Mouse (Mus musculus) embryonic facial prominence, embryonic 11.5 days (tissue): ENCODE results near the gene Il18r1. TPM values are rescaled to one million over a fixed set of nuclear protein-coding genes. Genes with fewer than 3 reads are reported as not detected.

Experiments
- ATAC-seq: fragments of 200-750 bp; cut with Nextera tagmentation; replicated peaks from 2 replicates; pipeline ENCODE4 v1.8.0; 2017; ENCODE audit warnings: low read depth; ENCODE audit not compliant: insufficient number of reproducible peaks, low FRiP score, low TSS enrichment
- DNase-seq: peaks from one replicate; pipeline ENCODE4 v3.0.0-alpha.2; 2015; ENCODE audit warnings: low spot score
- H3K27ac ChIP-seq: fragments of 300-500 bp; sonication (generic); replicated peaks from 2 replicates; pipeline ENCODE4 v1.5.1; 2014; ENCODE audit warnings: mild to moderate bottlenecking, low read depth, low read length, control low read depth
- H3K27me3 ChIP-seq: fragments of 300-500 bp; sonication (generic); 2 replicates; pipeline ENCODE4 v1.6.1; 2014; ENCODE audit warnings: mild to moderate bottlenecking, low read length, moderate library complexity, mixed read lengths; ENCODE audit not compliant: control insufficient read depth, insufficient read depth
- H3K36me3 ChIP-seq: fragments of 300-500 bp; sonication (generic); replicated peaks from 2 replicates; pipeline ENCODE4 v1.6.1; 2014; ENCODE audit warnings: low read depth, mild to moderate bottlenecking, low read length, moderate library complexity, mixed read lengths; ENCODE audit not compliant: control insufficient read depth, insufficient read depth
- H3K4me1 ChIP-seq: fragments of 300-500 bp; sonication (generic); 2 replicates; pipeline ENCODE4 v1.6.1; 2014; ENCODE audit warnings: low read length, mixed read lengths; ENCODE audit not compliant: control insufficient read depth, insufficient read depth
- H3K4me2 ChIP-seq: fragments of 300-500 bp; sonication (generic); 2 replicates; pipeline ENCODE4 v1.6.1; 2014; ENCODE audit warnings: low read depth, mild to moderate bottlenecking, control low read depth, low read length, moderate library complexity
- H3K4me3 ChIP-seq: fragments of 300-500 bp; sonication (generic); 2 replicates; pipeline ENCODE4 v1.5.1; 2014; ENCODE audit warnings: low read depth, low read length, control low read depth
- H3K9ac ChIP-seq: fragments of 300-500 bp; sonication (generic); replicated peaks from 2 replicates; pipeline ENCODE4 v1.6.1; 2014; ENCODE audit warnings: mild to moderate bottlenecking, control low read depth, low read length
- H3K9me3 ChIP-seq: fragments of 300-500 bp; sonication (generic); replicated peaks from 2 replicates; pipeline ENCODE4 v1.6.1; 2016; ENCODE audit warnings: mild to moderate bottlenecking, low read length, inconsistent platforms, mixed read lengths; ENCODE audit not compliant: control insufficient read depth
- WGBS: fragments of 180-500 bp; shearing (Covaris S2); extraction: QIAGEN DNeasy Blood & Tissue Kit; methylation state at CpG from one replicate; pipeline ENCODE4 v1.1.7; 2014; 5-methylcytosine and 5-hydroxymethylcytosine counted together
- polyA plus RNA-seq: library from polyadenylated mRNA; unstranded; fragments of >200 nt; fragmentation: Nextera tagmentation; extraction: Ambion mirVana; gene quantifications from 2 replicates; pipeline ENCODE4 v1.2.1, GENCODE M21; 2014

Gene Il18r1
- polyA plus RNA-seq, 1 experiment from 2014 or later, result not detected

- Histone ChIP-seq H3K27ac (no peak overlapping the region), H3K27me3 (no peaks in the 10 kb centered on the region), H3K9ac (no peak overlapping the region), H3K4me3 (no peak overlapping the region), H3K9me3 (no peaks in the 10 kb centered on the region), H3K4me1 (no peaks in the 10 kb centered on the region), H3K36me3 (no peaks in the 10 kb centered on the region), H3K4me2 (no peak overlapping the region)
- WGBS, result 86% methylated on average over 12 of the region's 12 CpGs
- DNase-seq, result no peak
- ATAC-seq, result no peak
Measured at GRCm38 (mm10) chr1:40469900-40470299, 4.5 kb downstream of the Il18r1 start.

DNA sequence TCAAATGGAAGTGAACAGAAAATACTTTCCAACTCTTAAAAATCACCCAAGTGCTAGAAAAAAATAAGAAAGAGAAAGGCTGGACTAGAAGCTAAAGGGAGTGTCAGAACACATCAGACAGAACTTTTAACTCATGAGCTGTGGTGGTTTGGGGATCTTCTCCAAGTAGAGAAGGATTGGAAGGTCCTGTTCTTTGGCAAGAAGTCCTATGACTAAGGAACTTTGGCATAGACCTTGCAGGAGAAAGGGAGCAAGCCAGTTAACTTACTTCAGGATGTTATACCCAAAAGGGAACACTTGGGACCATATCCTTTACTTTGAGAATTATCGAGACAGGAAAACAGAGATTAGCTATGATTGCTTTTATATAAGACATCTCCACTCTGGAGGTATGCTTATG is 7.0 kb downstream of the Il18r1 start:
- no peak overlapping the region for H3K4me2 ChIP-seq
- no peak overlapping the region for H3K27ac ChIP-seq
- ATAC-seq (no peak), DNase-seq (no peak)
- H3K36me3 ChIP-seq, result no peaks in the 10 kb centered on the region
- no peaks in the 10 kb centered on the region for H3K27me3 ChIP-seq
- no peaks in the 10 kb centered on the region for H3K4me1 ChIP-seq
- no peak overlapping the region for H3K4me3 ChIP-seq
- 87% methylated on average over 1 of the region's 1 CpGs for WGBS
- no peak overlapping the region for H3K9ac ChIP-seq
- H3K9me3 ChIP-seq, result no peaks in the 10 kb centered on the region

GRCm38 (mm10) chr1:40473640-40474039 is 8.3 kb downstream of the Il18r1 start:
- 82% methylated on average over 4 of the region's 4 CpGs for WGBS
- no peaks in the 10 kb centered on the region for H3K4me1 ChIP-seq
- H3K27me3 ChIP-seq, result no peaks in the 10 kb centered on the region
- H3K9ac ChIP-seq, result no peak overlapping the region
- ATAC-seq (no peak), DNase-seq (no peak)
- no peaks in the 10 kb centered on the region for H3K9me3 ChIP-seq
- H3K4me2 ChIP-seq, result no peak overlapping the region
- no peak overlapping the region for H3K4me3 ChIP-seq
- no peaks in the 10 kb centered on the region for H3K36me3 ChIP-seq
- H3K27ac ChIP-seq, result no peak overlapping the region

- H3K4me3 ChIP-seq, result no peak overlapping the region
- 91% methylated on average over 5 of the region's 5 CpGs for WGBS
- no peaks in the 10 kb centered on the region for H3K36me3 ChIP-seq
- H3K4me1 ChIP-seq, result no peaks in the 10 kb centered on the region
- H3K27me3 ChIP-seq, result no peaks in the 10 kb centered on the region
- H3K27ac ChIP-seq, result no peak overlapping the region
- no peak overlapping the region for H3K4me2 ChIP-seq
- no peaks in the 10 kb centered on the region for H3K9me3 ChIP-seq
- ATAC-seq, result no peak
- H3K9ac ChIP-seq, result no peak overlapping the region
- no peak for DNase-seq
Measured at GRCm38 (mm10) chr1:40474336-40474735, 9.0 kb downstream of the Il18r1 start.

DNA sequence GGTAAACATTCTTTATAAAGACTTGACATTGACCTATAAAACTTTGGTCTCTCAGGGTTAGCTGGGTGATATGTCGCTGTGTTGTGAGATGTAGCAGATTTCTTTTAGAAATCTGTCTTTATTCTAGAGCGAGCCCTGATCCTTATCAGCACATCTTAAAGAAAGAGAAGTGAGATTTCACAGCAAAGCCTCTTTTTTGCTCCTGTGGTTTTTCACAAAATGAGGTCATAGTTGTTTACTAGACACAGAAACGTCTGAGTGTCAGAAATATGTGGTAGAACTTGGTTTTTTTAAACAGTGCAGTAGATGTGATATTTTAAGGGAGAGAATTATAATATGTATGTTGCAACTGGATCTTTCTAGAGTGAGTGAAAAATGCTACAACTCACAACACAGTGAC is 10.3 kb downstream of the Il18r1 start:
- H3K9ac ChIP-seq, result no peak overlapping the region
- no peaks in the 10 kb centered on the region for H3K9me3 ChIP-seq
- WGBS, result 62% methylated on average over 3 of the region's 3 CpGs
- H3K27ac ChIP-seq, result no peak overlapping the region
- no peaks in the 10 kb centered on the region for H3K27me3 ChIP-seq
- no peak overlapping the region for H3K4me3 ChIP-seq
- DNase-seq (no peak), ATAC-seq (no peak)
- no peak overlapping the region for H3K4me2 ChIP-seq
- H3K36me3 ChIP-seq, result no peaks in the 10 kb centered on the region
- H3K4me1 ChIP-seq, result no peaks in the 10 kb centered on the region

DNA sequence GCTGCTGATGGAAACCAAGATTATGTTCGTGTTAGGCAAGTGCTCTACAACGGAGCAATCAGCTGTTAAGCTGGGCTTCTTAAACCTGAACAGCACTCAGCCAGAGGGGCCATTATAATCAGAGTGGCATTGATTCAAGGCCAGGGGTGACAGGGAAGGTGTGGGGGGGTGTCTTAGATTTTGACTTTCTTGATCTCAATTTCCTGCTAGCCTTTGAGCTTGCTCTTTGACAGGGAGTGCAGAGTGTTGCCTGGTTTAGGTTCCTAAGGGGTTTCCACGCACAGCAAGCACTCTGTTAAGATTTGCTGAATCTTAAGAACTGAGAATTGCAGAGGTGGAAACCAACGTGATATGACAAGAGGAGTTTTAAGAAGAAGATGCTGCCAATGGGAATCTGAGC is 11.4 kb downstream of the Il18r1 start:
- H3K9ac ChIP-seq, result no peak overlapping the region
- no peaks in the 10 kb centered on the region for H3K36me3 ChIP-seq
- WGBS, result 73% methylated on average over 4 of the region's 4 CpGs
- no peak for DNase-seq
- H3K4me1 ChIP-seq, result no peaks in the 10 kb centered on the region
- H3K27ac ChIP-seq, result no peak overlapping the region
- H3K4me2 ChIP-seq, result no peak overlapping the region
- no peaks in the 10 kb centered on the region for H3K9me3 ChIP-seq
- H3K4me3 ChIP-seq, result no peak overlapping the region
- no peaks in the 10 kb centered on the region for H3K27me3 ChIP-seq
- no peak for ATAC-seq

GRCm38 (mm10) chr1:40479505-40479923 is 14.2 kb downstream of the Il18r1 start:
- 75% methylated on average over 6 of the region's 6 CpGs for WGBS
- H3K9me3 ChIP-seq, result no peaks in the 10 kb centered on the region
- H3K4me1 ChIP-seq, result no peaks in the 10 kb centered on the region
- no peaks in the 10 kb centered on the region for H3K36me3 ChIP-seq
- ATAC-seq (no peak), DNase-seq (no peak)
- H3K9ac ChIP-seq, result no peak overlapping the region
- H3K4me2 ChIP-seq, result no peak overlapping the region
- H3K4me3 ChIP-seq, result no peak overlapping the region
- H3K27me3 ChIP-seq, result no peaks in the 10 kb centered on the region
- no peak overlapping the region for H3K27ac ChIP-seq

- WGBS, result 87% methylated on average over 4 of the region's 4 CpGs
- Histone ChIP-seq H3K4me2 (no peak overlapping the region), H3K9ac (no peak overlapping the region), H3K27me3 (no peaks in the 10 kb centered on the region), H3K9me3 (no peaks in the 10 kb centered on the region), H3K4me1 (no peaks in the 10 kb centered on the region), H3K36me3 (no peaks in the 10 kb centered on the region), H3K27ac (no peak overlapping the region), H3K4me3 (no peak overlapping the region)
- DNase-seq, result no peak
- no peak for ATAC-seq
Measured at GRCm38 (mm10) chr1:40494594-40494993, 29.2 kb downstream of the Il18r1 start.
